Mouse (Mus musculus) CH12.LX (cell line): ENCODE results near the gene Dlst. TPM values are rescaled to one million over a fixed set of nuclear protein-coding genes. Genes with fewer than 3 reads are reported as not detected.

Experiments
- DNase-seq: peaks from one replicate; pipeline ENCODE4 v3.0.0-alpha.2; 2013; ENCODE audit errors: extremely low read depth
- H3K27ac ChIP-seq: 2 replicates; pipeline ENCODE4 v1.5.1; 2012; ENCODE audit warnings: low read depth, mild to moderate bottlenecking, control low read depth, moderate library complexity; ENCODE audit not compliant: insufficient read depth
- H3K27me3 ChIP-seq: replicated peaks from 2 replicates; pipeline ENCODE3; 2012; ENCODE audit warnings: inconsistent platforms
- H3K36me3 ChIP-seq, 2 experiments: replicated peaks in 1 of 2; 2 replicates each; pipeline versions ENCODE3 to v1.6.1; 2012; ENCODE audit warnings: inconsistent platforms in 1 of 2, low read length in 1 of 2, mild to moderate bottlenecking in 1 of 2, mixed read lengths in 1 of 2, moderate library complexity in 1 of 2; ENCODE audit not compliant: control insufficient read depth in 1 of 2, insufficient read depth in 1 of 2
- H3K4me1 ChIP-seq, 2 experiments: 2 replicates each; pipeline ENCODE4 v1.6.1; 2012; ENCODE audit warnings: inconsistent platforms in 1 of 2, moderate library complexity in 1 of 2; ENCODE audit not compliant: insufficient read depth in 2 of 2, control insufficient read depth in 1 of 2
- H3K4me2 ChIP-seq: 2 replicates; pipeline ENCODE4 v1.6.1; 2012; ENCODE audit warnings: low read depth, mild to moderate bottlenecking, control low read depth; ENCODE audit not compliant: poor library complexity, insufficient read depth, severe bottlenecking
- H3K4me3 ChIP-seq, 3 experiments: fragments of 150-350 bp in 1 of 3; sonication (generic) in 1 of 3; replicated peaks in 1 of 3; 2 replicates each; pipeline versions ENCODE3 to v1.5.1; 2011 to 2012; ENCODE audit warnings: low read depth in 2 of 3, low read length in 2 of 3, mild to moderate bottlenecking in 2 of 3, moderate library complexity in 2 of 3, control low read depth in 1 of 3, improper control_type of control experiment in 1 of 3, inconsistent platforms in 1 of 3, mixed read lengths in 1 of 3; ENCODE audit not compliant: poor library complexity in 1 of 3
- H3K79me2 ChIP-seq: replicated peaks from 2 replicates; pipeline ENCODE4 v1.6.1; 2012; ENCODE audit warnings: mild to moderate bottlenecking, moderate library complexity; ENCODE audit not compliant: control insufficient read depth, poor library complexity, insufficient read depth, severe bottlenecking; ENCODE audit errors: extremely low read depth
- H3K9ac ChIP-seq: 2 replicates; pipeline ENCODE4 v1.6.1; 2012; ENCODE audit warnings: low read depth, mild to moderate bottlenecking, control low read depth, moderate library complexity; ENCODE audit not compliant: insufficient read depth
- H3K9me3 ChIP-seq: replicated peaks from 2 replicates; pipeline ENCODE3; 2012; ENCODE audit warnings: low read length, inconsistent platforms, mixed read lengths
- BHLHE40 ChIP-seq: IDR thresholded peaks from 2 replicates; pipeline ENCODE4 v1.6.1; 2011; ENCODE audit warnings: mild to moderate bottlenecking, low read depth, low read length, improper control_type of control experiment
- CHD1 ChIP-seq: IDR thresholded peaks from 2 replicates; pipeline ENCODE4 v1.6.1; 2012; ENCODE audit warnings: low read depth, low read length, improper control_type of control experiment, inconsistent platforms
- CHD2 ChIP-seq: IDR thresholded peaks from 2 replicates; pipeline ENCODE4 v1.6.1; 2011; ENCODE audit warnings: low read length, improper control_type of control experiment
- CTCF ChIP-seq, 2 experiments: IDR thresholded peaks in 1 of 2; conservative IDR thresholded peaks in 1 of 2; 2 replicates each; pipeline ENCODE4 v1.5.1; 2011 to 2012; ENCODE audit warnings: low read depth in 2 of 2, low read length in 2 of 2, improper control_type of control experiment in 1 of 2, inconsistent platforms in 1 of 2, mild to moderate bottlenecking in 1 of 2, moderate library complexity in 1 of 2
- E2F4 ChIP-seq: IDR thresholded peaks from 2 replicates; pipeline ENCODE4 v1.6.1; 2011; ENCODE audit warnings: low read depth, low read length, improper control_type of control experiment; ENCODE audit not compliant: insufficient replicate concordance
- IRF4 ChIP-seq: IDR thresholded peaks from 2 replicates; pipeline ENCODE4 v1.6.1; 2014; ENCODE audit warnings: low read depth, mild to moderate bottlenecking, inconsistent platforms, low read length, improper control_type of control experiment
- JUN ChIP-seq: IDR thresholded peaks from 2 replicates; pipeline ENCODE4 v1.6.1; 2011; ENCODE audit warnings: low read depth, mild to moderate bottlenecking, low read length, improper control_type of control experiment, moderate library complexity; ENCODE audit not compliant: insufficient read depth
- JUND ChIP-seq: conservative IDR thresholded peaks from 2 replicates; pipeline ENCODE4 v1.6.1; 2011; ENCODE audit warnings: low read depth, low read length, improper control_type of control experiment
- KAT2A ChIP-seq: IDR thresholded peaks from 2 replicates; pipeline ENCODE4 v1.6.1; 2012; ENCODE audit warnings: low read length, improper control_type of control experiment, inconsistent platforms; ENCODE audit not compliant: insufficient replicate concordance
- NELFE ChIP-seq: IDR thresholded peaks from 2 replicates; pipeline ENCODE4 v1.6.1; 2011; ENCODE audit warnings: low read depth, low read length, improper control_type of control experiment
- POLR2AphosphoS2 ChIP-seq: IDR thresholded peaks from 2 replicates; pipeline ENCODE4 v1.6.1; 2011; ENCODE audit warnings: low read depth, low read length, improper control_type of control experiment
- RAD21 ChIP-seq: IDR thresholded peaks from 2 replicates; pipeline ENCODE4 v1.6.1; 2011; ENCODE audit warnings: low read depth, mild to moderate bottlenecking, low read length, improper control_type of control experiment, moderate library complexity
- RCOR1 ChIP-seq: conservative IDR thresholded peaks from 2 replicates; pipeline ENCODE4 v1.6.1; 2012; ENCODE audit warnings: low read depth, mild to moderate bottlenecking, inconsistent platforms, low read length, improper control_type of control experiment
- USF1 ChIP-seq: IDR thresholded peaks from 2 replicates; pipeline ENCODE4 v1.6.1; 2014; ENCODE audit warnings: low read depth, mild to moderate bottlenecking, inconsistent platforms, low read length, improper control_type of control experiment
- ZMIZ1 ChIP-seq: IDR thresholded peaks from 2 replicates; pipeline ENCODE4 v1.6.1; 2012; ENCODE audit warnings: low read depth, mild to moderate bottlenecking, inconsistent platforms, low read length, improper control_type of control experiment
- dilution Hi-C: fragments of 300-500 bp; cut with MboI; formaldehyde crosslinking; loops from 2 replicates; pipeline ENCODE4 v1.14.3; 2020; ENCODE audit warnings: low sequenced_read_pairs; ENCODE audit not compliant: extremely low pct_unique_long_range_greater_than_20kb, extremely low pct_ligation_motif_present
- in situ Hi-C: fragments of 300-500 bp; cut with MboI; formaldehyde crosslinking; loops from 3 replicates; pipeline ENCODE4 v1.14.3; 2019; ENCODE audit warnings: low sequenced_read_pairs, low pct_ligation_motif_present, low pct_unique_long_range_greater_than_20kb, mixed read lengths
- polyA plus RNA-seq: library from polyadenylated mRNA; unstranded; fragments of >175 nt; gene quantifications from 2 replicates; pipeline ENCODE4 v1.2.1, GENCODE M21; 2012; ENCODE audit warnings: low read depth; ENCODE audit not compliant: insufficient read length
- total RNA-seq, 2 experiments: library from RNA; depleted of rRNA; stranded (reverse); fragments of 300-350 nt in 1 of 2; fragments of >200 nt in 1 of 2; gene quantifications; 2 replicates each; pipeline ENCODE4 v1.2.3; 2012 to 2014

The Dlst gene
- total and polyA plus RNA-seq, 3 experiments: 116 to 165 (median 144) TPM

GRCm38 (mm10) chr12:85124751-85125150 is 14.1 kb downstream of the Dlst start:
- TF ChIP-seq CHD1 (no peak), RAD21 (no peak), NELFE (no peak), IRF4 (no peak), BHLHE40 (no peak), JUN (no peak), RCOR1 (no peak), CHD2 (no peak), JUND (no peak), KAT2A (no peak), CTCF (conservative IDR thresholded peaks at IDR 0.05 in 1 of 2, IDR thresholded peaks at IDR 0.05 in 1 of 2; ENCODE audit: low read depth in 2 of 2, low read length in 2 of 2) (no peak), POLR2AphosphoS2 (no peak)
- Histone ChIP-seq H3K9me3 (peaks cover 2% of the 10 kb centered on the region), H3K79me2 (peaks cover 5% of the 10 kb centered on the region), H3K4me1 (peaks cover 21 to 36% of the 10 kb centered on the region in 2 experiments), H3K4me3 (no peak overlapping the region), H3K9ac (no peak overlapping the region), H3K36me3 (peaks cover 49 to 80% of the 10 kb centered on the region in 2 experiments), H3K27ac (no peak overlapping the region), H3K4me2 (no peak overlapping the region), H3K27me3 (no peaks in the 10 kb centered on the region)
- DNase-seq: no peak
- in situ Hi-C loops (no loop called here), dilution Hi-C loops (no loop called here)

- TF ChIP-seq POLR2AphosphoS2 (no peak), JUN (no peak), USF1 (no peak), E2F4 (no peak), ZMIZ1 (no peak)
- TF ChIP-seq, all 38 proteins: peak for 0
- peaks cover 2% of the 10 kb centered on the region for H3K9me3 ChIP-seq
- H3K4me2 ChIP-seq: no peak overlapping the region
- in situ Hi-C loops: no loop called here
- no peak for DNase-seq
- peaks cover 5% of the 10 kb centered on the region; the same call in 1 of the 2 replicates for H3K79me2 ChIP-seq
- no peak overlapping the region for H3K9ac ChIP-seq
- no peak overlapping the region for H3K27ac ChIP-seq
- H3K4me3 ChIP-seq: no peak overlapping the region
- peaks cover 59 to 86% of the 10 kb centered on the region in 2 experiments for H3K36me3 ChIP-seq
- peaks cover 15 to 27% of the 10 kb centered on the region in 2 experiments for H3K4me1 ChIP-seq
- dilution Hi-C loops: no loop called here
- H3K27me3 ChIP-seq: no peaks in the 10 kb centered on the region
These were observed 16.5 kb downstream of the Dlst start for GRCm38 (mm10) chr12:85126986-85127603.
